Mouse (Mus musculus): ENCODE measurements around the gene Phlpp1.

DNA sequence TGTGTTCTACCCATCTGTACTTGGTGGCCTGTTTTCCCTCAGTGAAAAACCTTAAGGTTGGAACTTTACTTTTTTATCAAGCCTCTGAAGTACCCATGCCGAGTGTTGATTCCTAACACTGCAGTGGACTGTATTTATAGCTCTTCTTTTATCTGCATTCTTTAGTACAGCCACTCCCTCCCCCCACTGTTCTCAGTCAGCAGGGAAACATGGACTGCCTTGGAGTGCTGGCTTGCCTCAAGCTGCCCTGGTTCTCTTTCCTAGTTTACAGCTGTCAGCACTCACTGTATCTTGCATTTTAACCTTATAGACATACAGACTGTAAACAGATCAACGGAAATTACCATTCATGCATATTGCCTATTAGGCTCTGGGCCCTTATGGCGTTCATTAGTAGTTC, 32.8 kb downstream of the Phlpp1 start:
- no peak for TF ChIP-seq CTCF (IDR thresholded peaks at IDR 0.05; ENCODE audit: borderline replicate concordance, extremely low read depth, insufficient read depth, insufficient read length)
- no peak for TF ChIP-seq POLR2A (IDR thresholded peaks at IDR 0.05; ENCODE audit: borderline replicate concordance, extremely low read depth, insufficient read depth, insufficient read length, poor library complexity, severe bottlenecking)

All from brain, embryonic 14.5 days (tissue).